Mouse (Mus musculus): ENCODE measurements at regions not wholly inside any gene's neighbourhood (a gene's known extent, or its start where the extent isn't known, plus 50 kb on each side); places are given as distances from the start of the nearest gene placed in this dataset.

- H3K4me1 ChIP-seq (ENCODE audit: control insufficient read depth, insufficient read depth, low read length), result no peaks in the 10 kb centered on the region
- no peak overlapping the region for H3K4me3 ChIP-seq (ENCODE audit: low read depth, low read length)
- no peak overlapping the region for H3K4me2 ChIP-seq (ENCODE audit: low read depth, low read length)
- no peaks in the 10 kb centered on the region for H3K27me3 ChIP-seq (ENCODE audit: control insufficient read depth, insufficient read depth, low read length)
- no peak for ATAC-seq (ENCODE audit: low read depth)
- WGBS, result 52% methylated on average over 1 of the region's 1 CpGs
- no peaks in the 10 kb centered on the region for H3K9me3 ChIP-seq (ENCODE audit: control insufficient read depth, low read length)
- H3K36me3 ChIP-seq (ENCODE audit: control insufficient read depth, insufficient read depth, low read length), result no peaks in the 10 kb centered on the region
- no peak overlapping the region for H3K27ac ChIP-seq (ENCODE audit: low read depth, low read length)
- H3K9ac ChIP-seq (replicated peaks; ENCODE audit: low read depth, low read length), result no peak overlapping the region
These were observed 96.8 kb upstream of the Epha3 start for GRCm38 (mm10) chr16:63960786-63961185.

- no peaks in the 10 kb centered on the region for H3K4me1 ChIP-seq (ENCODE audit: control insufficient read depth, insufficient read depth, low read length)
- H3K27ac ChIP-seq (ENCODE audit: low read depth, low read length), result no peak overlapping the region
- H3K36me3 ChIP-seq (ENCODE audit: control insufficient read depth, insufficient read depth, low read length), result no peaks in the 10 kb centered on the region
- H3K4me3 ChIP-seq (ENCODE audit: low read depth, low read length), result no peak overlapping the region
- no peaks in the 10 kb centered on the region for H3K27me3 ChIP-seq (ENCODE audit: control insufficient read depth, insufficient read depth, low read length)
- WGBS, result 6% methylated on average over 6 of the region's 6 CpGs
- H3K4me2 ChIP-seq (ENCODE audit: low read depth, low read length), result peak overlapping the region; percentile 26; the same call in 1 of the 2 replicates
- no peaks in the 10 kb centered on the region for H3K9me3 ChIP-seq (ENCODE audit: control insufficient read depth, low read length)
- ATAC-seq (ENCODE audit: low read depth), result no peak
- H3K9ac ChIP-seq (replicated peaks; ENCODE audit: low read depth, low read length), result 0 out of 2 replicates have a peak overlapping the region, but pooled peaks have one; percentile 25
These were observed 94.2 kb upstream of the Epha3 start for GRCm38 (mm10) chr16:63958154-63958553.

GRCm38 (mm10) chr16:63925195-63925594 is 61.2 kb upstream of the Epha3 start:
- 66% methylated on average over 3 of the region's 3 CpGs for WGBS
- no peak overlapping the region for H3K27ac ChIP-seq (ENCODE audit: low read depth, low read length)
- H3K4me2 ChIP-seq (ENCODE audit: low read depth, low read length), result no peak overlapping the region
- no peaks in the 10 kb centered on the region for H3K27me3 ChIP-seq (ENCODE audit: control insufficient read depth, insufficient read depth, low read length)
- H3K9ac ChIP-seq (replicated peaks; ENCODE audit: low read depth, low read length), result no peak overlapping the region
- no peak for ATAC-seq (ENCODE audit: low read depth)
- no peak overlapping the region for H3K4me3 ChIP-seq (ENCODE audit: low read depth, low read length)
- no peaks in the 10 kb centered on the region for H3K9me3 ChIP-seq (ENCODE audit: control insufficient read depth, low read length)
- H3K36me3 ChIP-seq (ENCODE audit: control insufficient read depth, insufficient read depth, low read length), result no peaks in the 10 kb centered on the region
- no peaks in the 10 kb centered on the region for H3K4me1 ChIP-seq (ENCODE audit: control insufficient read depth, insufficient read depth, low read length)

- Histone ChIP-seq H3K27me3 (ENCODE audit: control insufficient read depth, insufficient read depth, low read length) (no peaks in the 10 kb centered on the region), H3K4me1 (ENCODE audit: control insufficient read depth, insufficient read depth, low read length) (no peaks in the 10 kb centered on the region), H3K9me3 (ENCODE audit: control insufficient read depth, low read length) (no peaks in the 10 kb centered on the region), H3K27ac (ENCODE audit: low read depth, low read length) (no peak overlapping the region), H3K9ac (replicated peaks; ENCODE audit: low read depth, low read length) (no peak overlapping the region), H3K4me3 (ENCODE audit: low read depth, low read length) (no peak overlapping the region), H3K4me2 (ENCODE audit: low read depth, low read length) (no peak overlapping the region), H3K36me3 (ENCODE audit: control insufficient read depth, insufficient read depth, low read length) (no peaks in the 10 kb centered on the region)
- 90% methylated on average over 7 of the region's 7 CpGs for WGBS
- ATAC-seq (ENCODE audit: low read depth), result no peak
These were observed 57.2 kb upstream of the Epha3 start for GRCm38 (mm10) chr16:63921146-63921545.

All from neural tube, embryonic 14.5 days (tissue).